Mouse (Mus musculus): ENCODE results near the gene Shkbp1.

DNA sequence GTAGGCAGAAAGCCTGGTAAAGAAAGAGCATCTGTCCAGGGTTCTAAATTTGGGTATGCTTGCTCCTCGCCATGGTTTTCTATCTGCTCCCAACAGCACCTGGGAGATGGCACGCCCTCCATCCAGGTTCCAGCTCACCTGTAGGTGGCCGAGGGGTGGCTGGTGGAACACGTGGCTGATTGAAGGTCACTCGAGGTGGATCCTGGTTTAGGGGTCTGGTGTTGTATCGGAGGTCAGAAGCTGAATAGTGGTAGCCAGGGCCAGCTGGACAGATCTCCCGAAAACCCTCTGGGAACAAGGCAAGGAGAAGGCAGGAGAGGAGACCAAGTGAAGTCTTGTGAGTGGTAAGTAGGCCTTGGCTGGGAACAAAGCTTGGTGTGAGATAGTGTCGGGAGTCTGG is 28.3 kb downstream of the Shkbp1 start:
- TF ChIP-seq POLR2A (IDR thresholded peaks at IDR 0.05; ENCODE audit: insufficient read depth, low read length) (no peak), CTCF (IDR thresholded peaks at IDR 0.05; ENCODE audit: low read depth, low read length) (no peak)

Data from ES-Bruce4 (cell line).